Mouse (Mus musculus): ENCODE measurements around the gene Utp18. TPM values are rescaled to one million over a fixed set of nuclear protein-coding genes. Genes with fewer than 3 reads are reported as not detected.
"Not testable (repeated sequence)": the region's sequence is repeated elsewhere in the genome, so short reads cannot be mapped to it uniquely, and the experiment has no call there.

Gene Utp18
- polyA plus RNA-seq (2017; shearing (Covaris generic)) = 10 to 100 TPM; 15.5 to 16.5 TPM

DNA sequence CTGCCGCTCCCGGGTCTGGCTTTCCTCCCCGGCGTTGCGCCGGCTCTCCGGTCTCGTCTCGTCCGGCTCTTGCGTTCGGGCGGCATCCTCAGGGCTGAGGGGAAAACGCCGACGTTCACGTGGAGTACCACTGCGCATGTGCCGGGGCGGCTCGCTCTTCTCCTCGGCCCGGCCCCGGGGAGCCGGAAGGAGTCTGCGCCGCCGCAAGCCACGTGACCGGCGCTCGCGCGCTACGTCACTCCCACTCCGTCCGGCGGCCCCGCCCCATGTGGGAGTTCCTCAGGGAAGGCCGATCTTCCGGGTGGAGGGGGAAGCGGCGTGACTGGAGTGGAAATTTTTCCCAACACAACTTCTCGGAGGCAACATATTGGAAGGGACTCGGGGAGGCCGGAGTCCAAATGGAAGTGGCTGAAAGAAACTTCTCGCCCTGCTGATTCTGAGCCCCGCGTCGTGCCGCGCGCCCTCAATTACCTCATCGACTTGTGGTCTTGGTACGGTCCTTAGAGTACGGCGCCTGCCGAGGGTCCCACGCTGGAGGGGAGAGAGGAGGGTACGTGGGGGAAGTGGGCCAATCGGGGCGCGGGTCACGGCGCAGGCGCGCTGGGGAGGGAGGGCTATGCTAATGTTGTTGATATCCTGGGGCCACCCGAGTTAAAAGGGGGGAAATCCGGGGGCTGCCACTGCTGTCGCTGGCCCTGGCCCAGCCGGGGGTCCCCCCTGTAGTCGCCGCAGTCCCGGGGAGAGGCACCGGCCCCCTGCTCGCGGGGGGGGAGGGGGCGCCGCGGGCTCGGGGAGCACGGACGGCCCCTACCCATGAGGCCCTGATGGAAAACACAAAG is at the start of gene Utp18, which contains the start of gene Mbtd1:
TSS of gene Utp18 (minus strand) at position 195 of the 839 bp plus-strand sequence.
TSS of gene Mbtd1 (plus strand) at position 281 of the 839 bp plus-strand sequence.
- ATAC-seq = peak; percentile 72

DNA sequence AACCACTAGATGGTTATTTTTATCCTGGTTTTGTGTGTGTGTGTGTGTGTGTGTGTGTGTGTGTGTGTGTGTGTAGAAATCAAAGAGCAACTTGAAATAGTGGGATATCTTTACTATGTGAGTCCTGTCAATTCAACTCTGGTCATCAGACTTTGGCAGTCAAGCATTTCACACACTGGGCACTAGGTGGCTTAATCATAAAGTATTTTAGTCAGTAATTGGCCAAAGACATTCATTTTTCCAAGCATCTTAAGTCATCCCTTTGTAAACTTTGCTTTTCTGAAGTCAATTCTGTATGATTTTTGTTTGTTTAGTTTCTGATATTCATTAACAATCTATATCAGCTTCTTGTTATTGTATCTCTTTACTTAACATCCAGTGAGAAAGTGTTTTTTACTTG is 43.5 kb upstream of the Utp18 start:
- ATAC-seq = no peak

DNA sequence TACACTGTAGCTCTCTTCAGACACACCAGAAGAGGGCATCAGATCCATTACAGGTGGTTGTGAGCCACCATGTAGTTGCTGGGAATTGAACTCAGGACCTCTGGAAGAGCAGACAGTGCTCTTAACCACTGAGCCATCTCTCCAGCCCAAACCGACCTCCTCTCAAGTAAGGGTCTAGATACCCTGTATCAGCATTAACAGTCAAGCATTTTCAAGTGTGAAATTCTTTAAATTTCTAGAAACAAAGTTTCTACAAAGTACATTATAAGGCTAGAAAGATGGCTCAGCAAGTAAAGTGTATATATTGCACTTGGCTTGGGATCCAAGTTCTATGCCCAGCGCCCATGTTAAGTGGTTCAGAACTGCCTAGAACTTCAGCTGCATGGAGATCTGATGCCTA is 29.5 kb upstream of the Utp18 start:
- not testable (repeated sequence) for ATAC-seq

DNA sequence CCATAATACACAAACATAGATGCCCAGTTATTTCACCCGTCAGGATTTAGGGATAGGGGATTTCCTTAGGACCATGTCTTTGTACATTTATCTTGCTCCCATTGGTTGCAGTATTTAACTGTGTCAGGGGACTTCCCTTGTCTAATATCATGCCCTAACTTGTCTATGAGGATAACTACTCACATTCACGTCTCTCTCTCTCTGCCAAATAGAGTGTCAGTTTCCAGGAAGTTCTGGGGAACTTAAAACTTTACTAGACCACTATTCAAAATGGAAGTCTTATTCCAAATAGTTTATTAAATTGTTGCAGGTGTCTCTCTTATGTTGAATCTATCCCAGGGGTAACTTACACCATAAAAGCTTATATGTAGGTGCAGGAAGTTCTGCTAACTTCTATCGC is 26.0 kb upstream of the Utp18 start:
- ATAC-seq = no peak

DNA sequence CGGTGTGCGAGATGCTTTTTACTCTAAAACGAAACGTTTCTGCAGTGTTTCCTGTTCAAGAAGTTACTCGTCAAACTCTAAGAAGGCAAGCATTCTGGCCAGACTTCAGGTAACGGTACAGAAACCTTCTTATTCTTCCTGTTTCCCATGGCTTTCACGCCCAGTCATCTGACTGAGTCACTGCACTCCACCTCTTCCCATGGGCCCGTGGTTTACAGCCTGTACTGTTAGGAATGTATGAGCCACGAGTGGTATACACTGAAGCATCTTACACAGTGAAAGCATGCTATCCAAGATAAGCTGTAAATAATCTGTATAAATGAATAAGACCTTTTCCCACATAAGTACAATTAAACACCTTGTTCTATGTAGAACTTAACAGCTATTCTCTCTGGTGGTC is 23.3 kb upstream of the Utp18 start:
- no peak for ATAC-seq

DNA sequence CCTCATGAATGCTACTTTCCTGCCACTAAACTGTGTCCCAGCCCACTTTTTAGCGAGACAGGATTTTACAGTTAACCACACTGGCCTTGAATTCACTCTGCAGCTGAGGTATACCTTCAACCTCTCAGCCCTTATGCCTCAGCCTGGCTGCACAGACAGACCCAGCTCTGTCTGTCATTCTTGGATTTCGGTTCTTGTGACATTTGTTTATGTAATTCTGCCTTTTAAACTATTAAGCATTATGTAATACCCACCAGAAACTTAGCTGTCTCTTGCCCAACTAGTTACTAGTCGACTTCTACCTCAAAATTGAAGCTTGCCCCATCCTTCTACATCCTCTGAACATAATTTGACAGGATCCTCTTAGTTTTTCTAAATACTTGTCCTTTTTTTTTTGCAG is 22.3 kb upstream of the Utp18 start:
- no peak for ATAC-seq

DNA sequence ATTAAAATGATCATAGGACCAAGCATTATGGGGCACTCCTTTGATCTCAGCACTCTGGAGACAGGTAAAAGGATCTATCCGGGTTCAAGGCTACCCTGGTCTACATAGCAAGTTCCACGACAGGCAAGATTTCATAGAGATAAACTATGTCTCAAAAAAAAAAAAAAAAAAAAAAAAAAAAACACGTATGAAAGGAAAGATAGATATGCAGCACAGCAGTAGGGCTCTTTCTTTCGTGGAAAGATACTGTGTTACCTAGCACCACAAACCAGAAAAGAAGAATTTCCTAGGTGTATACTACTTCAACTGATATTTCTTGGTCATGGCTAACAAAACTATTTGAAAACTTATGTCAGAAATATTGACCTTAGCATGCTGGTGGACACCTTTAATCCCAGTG is 21.3 kb upstream of the Utp18 start:
- no peak for ATAC-seq

DNA sequence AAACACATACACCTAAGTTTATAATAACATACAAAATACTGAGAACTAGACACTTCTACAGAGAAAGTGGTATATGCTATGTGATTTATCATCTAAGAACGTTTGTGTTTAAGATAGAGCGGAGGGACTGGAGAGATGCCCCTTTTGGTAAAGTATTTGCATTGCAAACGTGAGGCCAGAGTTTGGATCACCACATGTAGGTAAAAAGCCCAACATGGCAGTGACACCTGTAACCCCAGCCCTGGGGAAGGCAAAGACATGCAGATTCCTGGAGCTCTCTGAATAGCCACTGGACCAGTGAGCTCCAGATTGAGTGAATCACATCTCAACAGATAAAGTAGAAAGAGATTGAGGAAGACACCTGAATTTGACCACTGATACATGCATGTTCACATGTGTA is 12.2 kb upstream of the Utp18 start:
- ATAC-seq = no peak

DNA sequence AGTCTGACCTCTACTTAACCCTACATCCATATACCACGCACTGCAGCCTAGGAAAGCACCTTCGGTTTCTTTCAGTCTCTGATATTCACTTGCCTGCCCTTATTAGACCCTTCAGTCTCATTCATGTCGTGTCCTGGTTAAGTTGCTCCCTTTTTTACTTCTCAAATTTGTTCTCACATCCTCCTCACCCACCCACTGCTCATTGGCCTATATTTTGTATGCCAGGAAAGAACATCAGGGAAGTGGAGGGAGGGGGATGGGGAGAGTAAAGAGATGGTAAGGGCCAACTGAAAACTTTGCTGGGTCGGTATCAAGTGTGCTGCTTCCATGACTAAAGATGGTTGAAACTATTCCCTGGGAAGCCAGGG is 1.5 kb upstream of the Utp18 start:
- ATAC-seq = no peak

DNA sequence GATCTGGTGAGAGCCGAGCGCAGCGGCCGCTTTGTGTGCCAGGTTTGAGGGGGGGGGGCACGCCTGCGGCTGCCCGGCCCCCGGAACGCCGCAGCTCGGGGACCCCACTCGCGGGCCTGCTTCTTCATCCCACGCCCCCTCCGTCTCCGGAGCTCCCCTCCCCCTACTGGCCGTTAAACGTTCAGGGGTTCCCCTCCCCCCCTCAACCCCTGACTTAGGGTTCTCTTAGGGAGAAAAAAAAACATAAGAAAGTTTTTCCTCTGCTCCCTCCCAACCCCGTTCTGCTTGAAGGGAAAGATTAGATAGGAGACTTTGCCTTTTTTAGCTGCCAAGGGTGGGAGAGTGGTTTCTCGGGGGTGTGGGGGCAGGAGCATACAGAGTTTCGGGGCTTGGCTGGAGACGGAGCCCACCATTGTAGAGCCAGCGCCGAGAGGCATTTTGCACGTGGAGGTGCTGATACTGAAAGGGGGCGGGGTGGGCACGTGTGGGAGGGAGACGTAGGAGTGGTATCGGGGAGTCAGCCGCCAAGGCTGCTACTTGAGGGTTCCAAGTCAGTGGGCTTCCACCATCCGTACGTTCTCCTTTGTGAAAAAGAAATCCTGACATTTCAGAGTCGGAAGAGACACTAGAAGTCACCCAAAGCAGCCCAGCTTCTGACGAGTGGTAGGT is 979 bp upstream of the Utp18 start:
- no peak for ATAC-seq

DNA sequence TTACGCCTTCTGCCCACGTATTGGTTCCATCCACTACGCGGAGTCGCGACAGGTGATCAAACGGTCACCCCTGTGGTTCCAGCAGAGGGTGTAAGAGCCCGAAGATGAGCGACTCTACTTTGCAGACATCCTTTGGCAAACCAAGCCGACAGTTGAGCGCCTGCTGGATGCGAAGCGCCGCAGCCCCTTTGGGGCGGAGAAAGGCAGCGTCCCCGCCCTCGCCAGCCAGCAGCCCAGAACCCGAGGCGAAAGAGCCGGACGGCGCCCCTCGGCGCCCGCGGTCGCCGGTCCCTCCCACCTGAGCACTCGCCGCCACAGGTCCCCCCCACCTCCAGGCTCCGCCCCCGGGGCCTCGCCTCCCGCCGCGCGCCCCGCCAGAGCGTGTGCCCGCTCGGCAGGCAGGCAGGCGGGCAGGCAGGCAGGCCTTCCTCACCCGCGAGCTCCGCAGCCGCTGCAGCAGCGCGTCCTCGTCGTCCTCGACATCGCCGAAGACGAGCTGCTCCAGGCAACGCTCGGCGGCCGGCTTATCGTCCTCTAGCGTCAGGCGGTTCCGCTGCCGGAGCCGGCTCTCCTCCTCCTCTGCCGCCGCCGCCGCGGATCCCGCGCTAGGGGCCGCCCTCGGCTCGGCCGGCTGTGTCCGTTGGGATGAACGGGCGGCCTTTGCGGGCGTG is 530 bp downstream of the Utp18 start:
- peak; percentile 58 for ATAC-seq

DNA sequence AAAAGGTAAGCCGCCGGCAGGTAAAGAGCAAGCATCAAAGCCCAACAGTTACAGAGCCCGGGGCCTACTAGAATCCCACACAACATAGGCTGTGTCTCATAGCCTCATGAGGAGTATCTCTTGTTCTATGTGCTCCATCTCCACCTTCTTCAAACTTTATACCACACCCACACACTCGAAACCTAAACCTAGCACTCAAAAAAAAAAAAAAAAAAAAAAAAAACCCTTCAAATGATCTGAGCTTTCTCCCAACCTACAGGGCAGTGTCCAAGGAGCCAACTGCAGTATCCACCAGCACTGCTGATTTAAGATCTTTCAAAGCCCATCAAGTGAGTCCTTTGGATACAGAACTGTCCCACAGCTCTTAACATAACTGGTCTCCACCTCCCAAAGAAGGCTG is 1.5 kb downstream of the Utp18 start:
- ATAC-seq = no peak

DNA sequence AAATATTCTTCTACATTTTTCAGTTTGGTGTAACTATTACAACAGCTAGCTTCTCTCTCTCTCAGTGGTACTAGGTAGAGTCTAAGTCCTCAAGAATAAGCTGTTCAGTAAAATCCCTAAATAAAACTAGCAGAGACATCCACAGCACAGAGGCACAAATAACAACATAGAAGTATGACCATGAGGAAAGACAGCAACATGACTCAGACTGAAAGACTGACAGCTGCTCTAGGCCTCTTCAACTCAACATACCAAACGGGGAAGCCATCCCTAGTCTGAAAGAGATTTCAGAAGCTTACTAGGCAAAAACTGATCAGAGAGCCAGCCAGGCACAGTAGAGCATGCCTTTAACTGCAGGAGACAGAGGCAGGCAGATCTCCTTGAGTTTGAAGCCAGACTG is 22.9 kb downstream of the Utp18 start:
- no peak for ATAC-seq

DNA sequence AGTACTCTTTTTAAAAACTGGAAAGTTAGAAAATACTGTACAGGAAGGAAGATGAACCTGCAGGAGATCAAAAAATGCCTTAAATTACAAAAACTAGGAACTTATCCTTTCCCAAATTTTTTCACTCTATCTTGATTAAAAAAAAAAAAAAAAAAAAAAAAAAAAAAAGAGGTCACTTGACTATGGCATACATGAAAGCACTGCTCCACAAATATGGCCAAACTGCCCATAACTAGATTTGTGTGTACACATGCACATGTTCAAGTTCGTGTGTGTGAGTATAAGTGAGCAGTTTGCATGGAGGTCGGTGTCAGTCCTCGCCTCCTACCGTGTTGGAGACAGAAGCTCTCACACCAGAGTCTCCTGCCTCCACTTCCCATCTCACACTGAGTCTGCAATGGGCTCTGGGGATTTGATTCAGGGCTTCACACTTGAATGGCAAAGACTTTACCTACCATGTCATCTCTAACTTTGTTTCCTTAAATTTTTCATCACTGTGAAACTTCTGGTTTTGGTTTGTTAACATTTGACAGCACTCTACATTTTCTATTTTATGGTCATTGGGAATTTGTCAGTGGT is 23.4 kb downstream of the Utp18 start:
- ATAC-seq = no peak

DNA sequence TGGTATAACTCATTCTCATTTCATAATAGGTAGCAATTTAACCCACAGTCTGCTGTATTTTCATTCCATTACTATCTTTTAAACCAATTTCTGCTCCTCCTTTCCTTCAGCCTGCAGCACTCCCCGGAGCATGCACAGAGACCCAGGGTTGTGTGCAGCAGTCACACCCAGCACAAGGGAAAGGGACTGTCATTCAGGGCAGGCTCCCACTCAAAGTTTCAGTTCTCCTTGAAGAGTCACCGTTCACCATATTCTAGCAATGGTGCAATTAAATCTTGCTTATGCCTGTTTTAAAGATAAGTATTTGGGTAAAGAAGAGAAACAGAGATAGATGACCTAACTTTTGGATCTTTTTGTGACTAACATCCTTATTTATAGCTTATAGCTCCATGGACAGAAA is 24.4 kb downstream of the Utp18 start:
- ATAC-seq = no peak

DNA sequence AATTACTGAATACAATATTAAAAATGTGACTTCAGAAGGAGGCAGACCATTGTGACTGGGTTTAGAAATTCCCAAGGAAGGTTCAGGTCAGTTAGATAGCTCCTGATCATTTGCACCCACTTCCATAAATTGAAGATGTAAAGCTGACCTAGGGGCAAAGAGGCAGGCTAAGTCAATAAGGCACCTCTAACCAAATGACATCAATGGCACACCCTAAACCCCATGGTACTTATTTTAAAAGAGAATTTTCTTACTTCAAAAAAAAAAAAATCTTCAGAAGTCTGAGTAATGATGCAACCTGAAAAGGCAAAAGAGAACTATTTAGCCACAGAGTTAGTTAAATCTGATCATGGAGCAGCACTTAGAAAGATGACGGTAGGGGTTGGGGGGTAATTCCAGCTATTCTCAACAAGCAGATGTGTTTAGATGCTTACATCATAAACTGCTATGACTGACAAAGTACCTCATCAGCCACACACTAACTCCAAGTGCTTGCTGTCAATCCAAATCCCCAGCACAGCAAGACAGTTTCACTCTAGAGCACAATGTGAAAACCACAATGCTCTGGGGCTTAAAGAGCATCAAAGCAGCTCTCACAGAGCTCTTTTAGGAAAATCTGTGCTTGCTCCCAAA is 24.9 kb downstream of the Utp18 start:
- ATAC-seq = no peak

DNA sequence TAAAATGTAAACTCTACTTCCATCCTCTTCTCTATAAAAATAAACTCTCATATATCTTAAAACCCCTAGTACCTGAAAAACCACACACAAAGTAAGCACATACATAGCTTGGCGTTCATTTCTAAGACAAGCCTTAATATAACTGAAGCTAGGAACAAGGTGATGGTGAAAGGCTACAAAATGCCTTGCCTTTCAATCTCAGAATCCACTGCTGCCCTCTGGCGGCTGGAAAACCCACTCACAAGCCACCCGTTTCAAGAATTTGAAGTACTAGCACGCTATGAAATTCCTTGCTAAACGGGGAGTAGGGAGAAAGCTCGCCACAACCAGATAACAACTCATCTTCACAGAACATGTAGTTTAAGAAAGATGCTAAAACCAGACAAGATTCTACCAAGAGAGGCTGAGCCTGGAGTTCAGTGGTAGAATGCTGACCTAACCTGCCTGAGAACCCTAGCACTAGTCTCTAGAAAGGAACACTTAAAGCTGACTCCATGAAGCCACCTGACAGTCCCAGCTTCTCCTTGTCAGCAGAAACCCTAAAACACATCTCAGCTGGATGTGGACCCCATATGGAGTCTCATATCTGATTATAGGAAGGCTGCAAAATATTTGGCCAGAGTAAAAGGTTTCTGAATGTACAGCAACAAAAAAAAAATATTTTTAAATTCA is 29.1 kb downstream of the Utp18 start:
- ATAC-seq = no peak

DNA sequence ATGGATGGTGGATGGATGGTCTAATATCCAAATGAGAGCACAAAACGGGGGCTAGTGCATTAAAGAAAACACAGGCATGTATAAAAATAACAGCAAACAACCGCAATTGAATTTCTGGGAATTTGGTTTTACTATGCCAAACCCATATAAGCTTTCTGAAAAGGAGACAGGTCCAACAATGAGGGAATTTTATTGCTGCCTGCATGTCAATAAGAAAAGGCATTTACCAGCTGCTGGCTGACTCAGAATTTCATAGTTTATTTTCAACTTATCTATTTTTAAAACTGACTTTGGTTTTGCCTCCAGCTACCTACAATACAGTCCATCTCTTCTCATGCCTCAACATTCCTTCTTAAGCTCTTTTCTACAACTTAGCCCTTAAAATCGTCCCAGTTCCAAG is 33.0 kb downstream of the Utp18 start:
- ATAC-seq = no peak

DNA sequence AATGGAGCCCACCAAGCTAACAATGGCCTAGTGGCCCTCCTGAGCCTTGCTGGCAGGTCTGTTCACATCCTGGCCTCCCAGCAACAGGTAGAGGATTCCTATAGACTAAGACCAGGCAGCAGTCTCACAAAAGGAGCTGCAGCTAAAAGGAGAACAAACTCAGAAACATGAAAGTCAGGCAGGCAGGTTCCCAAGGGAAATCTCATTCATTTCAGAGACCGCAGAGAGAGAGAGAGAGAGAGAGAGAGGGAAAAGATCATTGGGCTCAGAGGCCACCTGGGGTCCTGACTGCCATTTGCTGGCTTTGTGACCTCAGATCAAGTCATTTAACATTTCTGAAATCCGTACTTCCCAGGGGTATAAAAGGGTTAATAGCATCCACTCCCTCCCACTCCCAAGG is 38.2 kb downstream of the Utp18 start:
- no peak for ATAC-seq

DNA sequence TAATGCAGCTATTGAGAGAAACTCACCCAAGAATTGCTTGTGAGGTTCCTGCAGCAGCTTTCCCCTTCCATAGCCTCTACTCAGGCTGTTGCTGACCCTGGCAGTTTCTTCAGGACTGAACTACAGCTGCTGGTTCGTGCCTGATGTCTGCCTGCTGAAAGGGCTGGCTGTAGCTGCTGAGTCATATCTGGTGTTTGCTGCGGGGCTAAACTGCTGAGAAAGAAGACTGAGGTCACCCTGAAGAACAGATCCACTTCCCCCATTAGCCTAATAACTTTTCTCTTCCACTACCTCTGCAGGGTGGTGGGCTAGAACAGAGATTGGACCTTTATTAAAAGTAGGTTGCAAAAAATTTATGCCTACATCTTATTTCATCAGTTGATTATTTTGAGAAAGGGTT is 49.8 kb downstream of the Utp18 start:
- no peak for ATAC-seq

DNA sequence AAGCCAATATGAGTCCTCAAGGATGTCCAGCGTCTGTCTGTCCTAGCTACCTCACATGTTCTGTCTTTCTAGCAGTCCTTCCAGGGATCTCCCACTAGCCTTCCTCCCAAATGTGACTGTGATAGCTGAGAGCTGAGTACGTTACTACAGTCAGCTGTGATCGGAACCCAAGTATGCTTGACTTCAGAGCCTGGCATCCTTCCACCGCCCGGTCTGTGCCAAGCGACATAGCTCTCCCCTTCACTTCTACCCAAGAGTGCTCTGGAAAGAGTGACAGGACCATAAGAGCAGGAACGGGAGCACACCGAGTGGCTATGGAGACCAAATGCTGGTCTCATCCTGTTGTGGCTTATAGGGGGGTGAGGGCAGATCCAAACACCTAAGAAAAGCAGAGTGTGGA is 55.6 kb downstream of the Utp18 start:
- no peak for ATAC-seq

DNA sequence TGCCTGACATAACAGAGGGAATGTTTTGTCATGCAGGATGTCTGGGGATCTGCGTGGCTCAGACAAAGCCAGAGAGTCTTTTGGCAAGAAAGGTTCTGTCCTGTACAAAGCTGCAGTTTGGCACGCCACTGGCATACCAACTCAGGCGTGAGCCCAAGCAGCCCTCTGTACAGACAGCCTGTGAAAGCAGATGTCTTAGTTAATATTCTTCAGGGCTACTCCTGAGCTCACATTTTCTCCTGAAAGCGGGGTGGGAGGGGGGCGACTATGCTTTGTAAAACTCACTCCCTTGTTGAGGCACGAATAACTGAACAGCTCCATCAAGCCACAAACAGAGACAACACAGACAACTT is 56.3 kb downstream of the Utp18 start:
- ATAC-seq = no peak
